Mouse (Mus musculus) forebrain, embryonic 11.5 days (tissue): Measurements from ENCODE around the gene Hnrnpl. TPM values are rescaled to one million over a fixed set of nuclear protein-coding genes. Genes with fewer than 3 reads are reported as not detected.

Experiments
- polyA plus RNA-seq: library from polyadenylated mRNA; unstranded; fragments of >200 nt; fragmentation: Nextera tagmentation; extraction: Ambion mirVana; gene quantifications from 2 replicates; pipeline ENCODE4 v1.2.1, GENCODE M21; 2014

The Hnrnpl gene
- polyA plus RNA-seq, 1 experiment from 2014 or later, result 382 TPM

Other genes starting within 250 kb of the Hnrnpl start
- gene Samd4b, start 210.4 kb upstream of the Hnrnpl start, polyA plus RNA-seq, result 40.7 and 41.1 TPM in 2 replicates
- 50.7 and 56.2 TPM in 2 replicates for gene Pak4, start 210.4 kb upstream of the Hnrnpl start, polyA plus RNA-seq
- not detected in 2 replicates for gene Acp7, start 177.2 kb upstream of the Hnrnpl start, polyA plus RNA-seq
- gene Fbxo27, start 115.7 kb upstream of the Hnrnpl start, polyA plus RNA-seq, result 4.3 and 6.7 TPM in 2 replicates
- gene Fbxo17, start 91.7 kb upstream of the Hnrnpl start, polyA plus RNA-seq, result 8.3 and 9.9 TPM in 2 replicates
- 116 and 131 TPM in 2 replicates for gene Mrps12, start 66.7 kb upstream of the Hnrnpl start, polyA plus RNA-seq
- gene Sars2, start 66.5 kb upstream of the Hnrnpl start, polyA plus RNA-seq, result 35.6 and 37.8 TPM in 2 replicates
- gene Ccer2, start 52.4 kb upstream of the Hnrnpl start, polyA plus RNA-seq, result not detected in 2 replicates
- 63.5 and 70.2 TPM in 2 replicates for gene Sirt2, start 41.8 kb upstream of the Hnrnpl start, polyA plus RNA-seq
- gene Nfkbib, start 41.0 kb upstream of the Hnrnpl start, polyA plus RNA-seq, result 45.6 and 49.9 TPM in 2 replicates
- 2.1 and 2.4 TPM in 2 replicates for gene Rinl, start 19.6 kb upstream of the Hnrnpl start, polyA plus RNA-seq
- 70.6 and 74.0 TPM in 2 replicates for gene Ech1, start 16.7 kb downstream of the Hnrnpl start, polyA plus RNA-seq
- 1.1 and 1.7 TPM in 2 replicates for gene Lgals4, start 25.3 kb downstream of the Hnrnpl start, polyA plus RNA-seq
- gene Lgals7, start 55.3 kb downstream of the Hnrnpl start, polyA plus RNA-seq, result 0.52 and 0.88 TPM in 2 replicates
- 0.60 and 0.69 TPM in 2 replicates for gene Capn12, start 72.9 kb downstream of the Hnrnpl start, polyA plus RNA-seq
- 182 and 199 TPM in 2 replicates for gene Actn4, start 153.8 kb downstream of the Hnrnpl start, polyA plus RNA-seq
- 341 and 343 TPM in 2 replicates for gene Eif3k, start 173.3 kb downstream of the Hnrnpl start, polyA plus RNA-seq
- gene Map4k1, start 173.5 kb downstream of the Hnrnpl start, polyA plus RNA-seq, result 5.9 and 6.4 TPM in 2 replicates